Mouse (Mus musculus): Measurements from ENCODE around the gene Anapc1. TPM values are rescaled to one million over a fixed set of nuclear protein-coding genes. Genes with fewer than 3 reads are reported as not detected.

Gene Anapc1
- polyA plus RNA-seq, 1 experiment, result 29.9 TPM

DNA sequence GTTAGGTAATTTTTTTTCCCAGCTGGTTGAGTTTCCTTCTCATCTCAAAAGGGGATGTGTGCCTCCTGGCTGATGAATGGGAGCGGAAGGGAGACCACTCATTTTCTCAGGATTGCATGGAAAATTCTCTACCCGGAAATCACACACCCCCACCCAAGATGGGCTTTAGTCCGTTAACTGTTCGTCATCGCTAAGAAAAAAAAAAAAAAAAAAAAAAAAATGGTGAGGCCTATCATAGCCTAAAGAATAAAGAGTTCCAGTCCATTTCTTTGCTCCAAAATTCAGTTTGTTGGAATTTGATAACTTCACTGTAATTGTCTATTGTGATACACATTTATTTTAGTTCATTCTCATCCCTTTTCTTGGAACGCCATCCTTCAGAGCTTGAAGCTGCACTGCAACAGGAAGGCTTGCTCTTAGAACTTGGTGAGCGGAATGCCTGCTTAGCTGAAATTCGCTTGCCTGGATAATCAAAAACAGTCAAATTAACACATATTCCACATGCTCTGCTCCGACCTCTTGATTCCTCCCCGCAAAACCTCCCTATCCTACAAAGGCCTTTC, 448 bp upstream of the Anapc1 start:
- Histone ChIP-seq H3K4me1 (ENCODE audit: control insufficient read depth, insufficient read depth, low read length) (peaks cover 6% of the 10 kb centered on the region), H3K27ac (ENCODE audit: control insufficient read depth, insufficient read depth, low read depth, low read length) (peak overlapping the region; percentile 93), H3K27me3 (ENCODE audit: control insufficient read depth, insufficient read depth, low read length) (no peaks in the 10 kb centered on the region)

GRCm38 (mm10) chr2:128680661-128681060, 6.5 kb downstream of the Anapc1 start:
- H3K4me1 ChIP-seq (ENCODE audit: control insufficient read depth, insufficient read depth, low read length), result no peaks in the 10 kb centered on the region
- H3K27me3 ChIP-seq (ENCODE audit: control insufficient read depth, insufficient read depth, low read length), result no peaks in the 10 kb centered on the region
- H3K4me3 ChIP-seq (ENCODE audit: control insufficient read depth, low read depth, low read length), result no peak overlapping the region
- H3K27ac ChIP-seq (ENCODE audit: control insufficient read depth, insufficient read depth, low read depth, low read length), result no peak overlapping the region
- TF ChIP-seq POLR2A (IDR thresholded peaks at IDR 0.05; ENCODE audit: control insufficient read depth, low read depth, low read length) (no peak), CTCF (IDR thresholded peaks at IDR 0.05; ENCODE audit: control insufficient read depth, insufficient read depth, insufficient replicate concordance, low read depth, low read length) (no peak)
- H3K36me3 ChIP-seq (ENCODE audit: control insufficient read depth, insufficient read depth, low read length), result peaks cover under 1% of the 10 kb centered on the region

More for the DNA sequence above, 448 bp upstream of the Anapc1 start:
- H3K4me3 ChIP-seq (ENCODE audit: control insufficient read depth, low read depth, low read length), result peak overlapping the region; percentile 98
- TF ChIP-seq CTCF (IDR thresholded peaks at IDR 0.05; ENCODE audit: control insufficient read depth, insufficient read depth, insufficient replicate concordance, low read depth, low read length) (no peak), POLR2A (IDR thresholded peaks at IDR 0.05; ENCODE audit: control insufficient read depth, low read depth, low read length) (no peak)
- H3K36me3 ChIP-seq (ENCODE audit: control insufficient read depth, insufficient read depth, low read length), result no peaks in the 10 kb centered on the region

- Histone ChIP-seq H3K27me3 (ENCODE audit: control insufficient read depth, insufficient read depth, low read length) (no peaks in the 10 kb centered on the region), H3K27ac (ENCODE audit: control insufficient read depth, insufficient read depth, low read depth, low read length) (no peak overlapping the region), H3K4me3 (ENCODE audit: control insufficient read depth, low read depth, low read length) (no peak overlapping the region), H3K4me1 (ENCODE audit: control insufficient read depth, insufficient read depth, low read length) (no peaks in the 10 kb centered on the region), H3K36me3 (ENCODE audit: control insufficient read depth, insufficient read depth, low read length) (peaks cover 7% of the 10 kb centered on the region)
- TF ChIP-seq CTCF (IDR thresholded peaks at IDR 0.05; ENCODE audit: control insufficient read depth, insufficient read depth, insufficient replicate concordance, low read depth, low read length) (no peak), POLR2A (IDR thresholded peaks at IDR 0.05; ENCODE audit: control insufficient read depth, low read depth, low read length) (no peak)
These were observed 66.6 kb downstream of the Anapc1 start for GRCm38 (mm10) chr2:128620578-128620977.

GRCm38 (mm10) chr2:128615366-128615765, 71.8 kb downstream of the Anapc1 start:
- Histone ChIP-seq H3K36me3 (ENCODE audit: control insufficient read depth, insufficient read depth, low read length) (peaks cover 3% of the 10 kb centered on the region), H3K4me3 (ENCODE audit: control insufficient read depth, low read depth, low read length) (no peak overlapping the region), H3K27ac (ENCODE audit: control insufficient read depth, insufficient read depth, low read depth, low read length) (no peak overlapping the region), H3K27me3 (ENCODE audit: control insufficient read depth, insufficient read depth, low read length) (no peaks in the 10 kb centered on the region), H3K4me1 (ENCODE audit: control insufficient read depth, insufficient read depth, low read length) (no peaks in the 10 kb centered on the region)
- TF ChIP-seq POLR2A (IDR thresholded peaks at IDR 0.05; ENCODE audit: control insufficient read depth, low read depth, low read length), result no peak
- TF ChIP-seq CTCF (IDR thresholded peaks at IDR 0.05; ENCODE audit: control insufficient read depth, insufficient read depth, insufficient replicate concordance, low read depth, low read length), result no peak

GRCm38 (mm10) chr2:128613365-128613764, 73.8 kb downstream of the Anapc1 start:
- Histone ChIP-seq H3K4me3 (ENCODE audit: control insufficient read depth, low read depth, low read length) (no peak overlapping the region), H3K36me3 (ENCODE audit: control insufficient read depth, insufficient read depth, low read length) (peaks cover 2% of the 10 kb centered on the region; the same call in 1 of the 2 replicates), H3K4me1 (ENCODE audit: control insufficient read depth, insufficient read depth, low read length) (no peaks in the 10 kb centered on the region), H3K27ac (ENCODE audit: control insufficient read depth, insufficient read depth, low read depth, low read length) (no peak overlapping the region), H3K27me3 (ENCODE audit: control insufficient read depth, insufficient read depth, low read length) (no peaks in the 10 kb centered on the region)
- no peak for TF ChIP-seq CTCF (IDR thresholded peaks at IDR 0.05; ENCODE audit: control insufficient read depth, insufficient read depth, insufficient replicate concordance, low read depth, low read length)
- TF ChIP-seq POLR2A (IDR thresholded peaks at IDR 0.05; ENCODE audit: control insufficient read depth, low read depth, low read length), result no peak

- H3K27me3 ChIP-seq (ENCODE audit: control insufficient read depth, insufficient read depth, low read length), result no peaks in the 10 kb centered on the region
- no peak overlapping the region for H3K4me3 ChIP-seq (ENCODE audit: control insufficient read depth, low read depth, low read length)
- no peak overlapping the region for H3K27ac ChIP-seq (ENCODE audit: control insufficient read depth, insufficient read depth, low read depth, low read length)
- TF ChIP-seq POLR2A (IDR thresholded peaks at IDR 0.05; ENCODE audit: control insufficient read depth, low read depth, low read length) (no peak), CTCF (IDR thresholded peaks at IDR 0.05; ENCODE audit: control insufficient read depth, insufficient read depth, insufficient replicate concordance, low read depth, low read length) (no peak)
- peaks cover 2% of the 10 kb centered on the region; the same call in 1 of the 2 replicates for H3K36me3 ChIP-seq (ENCODE audit: control insufficient read depth, insufficient read depth, low read length)
- no peaks in the 10 kb centered on the region for H3K4me1 ChIP-seq (ENCODE audit: control insufficient read depth, insufficient read depth, low read length)
These were observed 74.9 kb downstream of the Anapc1 start for GRCm38 (mm10) chr2:128612275-128612674.

- Histone ChIP-seq H3K4me1 (ENCODE audit: control insufficient read depth, insufficient read depth, low read length) (no peaks in the 10 kb centered on the region), H3K27ac (ENCODE audit: control insufficient read depth, insufficient read depth, low read depth, low read length) (no peak overlapping the region), H3K4me3 (ENCODE audit: control insufficient read depth, low read depth, low read length) (no peak overlapping the region), H3K27me3 (ENCODE audit: control insufficient read depth, insufficient read depth, low read length) (no peaks in the 10 kb centered on the region), H3K36me3 (ENCODE audit: control insufficient read depth, insufficient read depth, low read length) (peaks cover 2% of the 10 kb centered on the region; the same call in 1 of the 2 replicates)
- TF ChIP-seq POLR2A (IDR thresholded peaks at IDR 0.05; ENCODE audit: control insufficient read depth, low read depth, low read length) (no peak), CTCF (IDR thresholded peaks at IDR 0.05; ENCODE audit: control insufficient read depth, insufficient read depth, insufficient replicate concordance, low read depth, low read length) (no peak)
These were observed 76.0 kb downstream of the Anapc1 start for GRCm38 (mm10) chr2:128611178-128611577.
